Mouse (Mus musculus) kidney, embryonic 16.5 days (tissue): ENCODE results near the gene Dusp9. TPM values are rescaled to one million over a fixed set of nuclear protein-coding genes. Genes with fewer than 3 reads are reported as not detected.

Experiments
- ATAC-seq: fragments of 200-750 bp; cut with Nextera tagmentation; 2 replicates; pipeline ENCODE4 v1.8.0; 2017; ENCODE audit warnings: moderate TSS enrichment; ENCODE audit not compliant: low FRiP score, low TSS enrichment
- H3K27ac ChIP-seq: fragments of 300-500 bp; sonication (generic); 2 replicates; pipeline ENCODE4 v1.5.1; 2014; ENCODE audit warnings: low read length
- H3K27me3 ChIP-seq: fragments of 300-500 bp; sonication (generic); 2 replicates; pipeline ENCODE4 v1.6.1; 2014; ENCODE audit warnings: low read length, control low read depth, mixed read lengths; ENCODE audit not compliant: insufficient read depth
- H3K36me3 ChIP-seq: fragments of 300-500 bp; sonication (generic); 2 replicates; pipeline ENCODE4 v1.6.1; 2014; ENCODE audit warnings: low read length, control low read depth, mixed read lengths; ENCODE audit not compliant: insufficient read depth
- H3K4me1 ChIP-seq: fragments of 300-500 bp; sonication (generic); 2 replicates; pipeline ENCODE4 v1.6.1; 2014; ENCODE audit warnings: low read length, control low read depth, mixed read lengths; ENCODE audit not compliant: insufficient read depth
- H3K4me2 ChIP-seq: fragments of 300-500 bp; sonication (generic); replicated peaks from 2 replicates; pipeline ENCODE4 v1.6.1; 2014; ENCODE audit warnings: low read depth, low read length
- H3K4me3 ChIP-seq: fragments of 300-500 bp; sonication (generic); 2 replicates; pipeline ENCODE4 v1.5.1; 2014; ENCODE audit warnings: mild to moderate bottlenecking, low read length
- H3K9ac ChIP-seq: fragments of 300-500 bp; sonication (generic); replicated peaks from 2 replicates; pipeline ENCODE4 v1.6.1; 2014; ENCODE audit warnings: low read length
- H3K9me3 ChIP-seq: fragments of 300-500 bp; sonication (generic); 2 replicates; pipeline ENCODE4 v1.6.1; 2016; ENCODE audit warnings: low read length, control low read depth
- WGBS: fragments of 180-500 bp; shearing (Covaris S2); extraction: QIAGEN DNeasy Blood & Tissue Kit; methylation state at CpG from one replicate; pipeline ENCODE4 v1.1.7; 2014; 5-methylcytosine and 5-hydroxymethylcytosine counted together
- polyA plus RNA-seq: library from polyadenylated mRNA; unstranded; fragments of >200 nt; fragmentation: Nextera tagmentation; extraction: Ambion mirVana; gene quantifications from 2 replicates; pipeline ENCODE4 v1.2.1, GENCODE M21; 2015

The Dusp9 gene
- polyA plus RNA-seq, 1 experiment from 2014 or later: 30.5 TPM

GRCm38 (mm10) chrX:73635425-73635824 lies 3.8 kb upstream of the Dusp9 start:
- ATAC-seq: no peak
- H3K9ac ChIP-seq: 0 out of 2 replicates have a peak overlapping the region, but pooled peaks have one; percentile 11

DNA sequence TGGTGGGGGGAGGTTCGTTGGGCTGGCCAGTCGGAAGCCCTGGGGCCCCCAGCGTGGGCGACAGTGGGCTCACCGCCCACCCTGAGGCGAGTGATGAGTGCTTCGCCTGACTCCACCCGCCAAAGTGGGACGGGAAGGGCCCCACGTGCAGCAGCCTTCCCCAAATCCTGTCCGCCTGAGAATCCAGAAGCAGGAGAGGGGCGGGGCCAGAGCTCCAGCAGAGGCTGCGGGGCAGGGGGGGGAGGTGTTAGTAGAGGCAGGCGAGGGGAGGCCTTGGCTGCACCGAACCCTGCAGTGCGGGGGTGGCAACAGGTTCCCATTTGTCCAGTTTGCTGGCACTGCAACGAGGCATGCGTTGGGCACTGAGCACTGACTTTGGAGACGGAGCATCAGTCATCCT lies 1.8 kb upstream of the Dusp9 start:
- WGBS: 22% methylated on average over 17 of the region's 19 CpGs
- Histone ChIP-seq H3K4me1 (no peaks in the 10 kb centered on the region), H3K27me3 (peaks cover 35% of the 10 kb centered on the region), H3K9ac (peak overlapping the region; percentile 46; the same call in 1 of the 2 replicates), H3K4me3 (peak overlapping the region; percentile 40), H3K27ac (no peak overlapping the region), H3K36me3 (no peaks in the 10 kb centered on the region), H3K4me2 (peak overlapping the region; percentile 63), H3K9me3 (no peaks in the 10 kb centered on the region)
- ATAC-seq: peak; percentile 8; the same call in 1 of the 2 replicates

More at GRCm38 (mm10) chrX:73635425-73635824, 3.8 kb upstream of the Dusp9 start:
- Histone ChIP-seq H3K4me2 (peak overlapping the region; percentile 44), H3K27ac (no peak overlapping the region), H3K4me1 (no peaks in the 10 kb centered on the region), H3K27me3 (peaks cover 34% of the 10 kb centered on the region), H3K36me3 (no peaks in the 10 kb centered on the region), H3K4me3 (peak overlapping the region; percentile 21), H3K9me3 (no peaks in the 10 kb centered on the region)
- 33% methylated on average over 19 of the region's 19 CpGs for WGBS

DNA sequence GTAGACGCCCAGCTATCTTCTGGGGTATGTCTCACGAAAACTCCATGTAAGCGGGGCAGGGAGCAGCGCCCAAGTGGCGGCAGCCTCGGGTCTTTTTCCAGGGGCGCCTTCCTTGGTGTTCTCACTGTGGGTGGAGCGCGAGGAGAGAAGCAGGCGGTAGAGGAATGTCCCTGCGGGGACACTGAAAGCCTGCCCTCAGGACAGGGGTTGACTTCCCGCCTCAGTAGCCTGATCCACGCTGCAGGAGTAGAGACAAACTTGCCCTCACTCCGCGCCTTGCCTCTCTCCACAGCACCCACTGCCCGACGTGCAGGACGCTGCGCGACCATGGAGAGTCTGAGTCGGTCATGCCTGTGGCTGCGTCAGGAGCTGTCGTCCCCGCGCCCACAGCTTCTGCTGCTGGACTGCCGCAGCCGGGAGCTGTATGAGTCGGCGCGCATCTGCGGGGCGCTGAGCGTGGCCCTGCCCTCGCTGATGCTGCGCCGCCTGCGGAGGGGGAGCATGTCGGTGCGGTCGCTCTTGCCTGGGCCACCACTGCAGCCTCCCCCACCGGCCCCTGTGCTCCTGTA lies 766 bp downstream of the Dusp9 start:
- no peaks in the 10 kb centered on the region for H3K4me1 ChIP-seq
- ATAC-seq: no peak; the same call in 1 of the 2 replicates
- peak overlapping the region; percentile 53 for H3K9ac ChIP-seq
- H3K27me3 ChIP-seq: peaks cover 33% of the 10 kb centered on the region
- WGBS: 19% methylated on average over 41 of the region's 41 CpGs
- no peaks in the 10 kb centered on the region for H3K9me3 ChIP-seq
- H3K27ac ChIP-seq: no peak overlapping the region
- H3K36me3 ChIP-seq: no peaks in the 10 kb centered on the region
- peak overlapping the region; percentile 67 for H3K4me2 ChIP-seq
- H3K4me3 ChIP-seq: peak overlapping the region; percentile 50

GRCm38 (mm10) chrX:73645121-73645520 lies 5.9 kb downstream of the Dusp9 start:
- no peaks in the 10 kb centered on the region for H3K4me1 ChIP-seq
- no peak overlapping the region for H3K4me3 ChIP-seq
- WGBS: 37% methylated on average over 4 of the region's 4 CpGs
- no peaks in the 10 kb centered on the region for H3K36me3 ChIP-seq
- H3K4me2 ChIP-seq: no peak overlapping the region
- no peaks in the 10 kb centered on the region for H3K9me3 ChIP-seq
- ATAC-seq: no peak
- H3K27me3 ChIP-seq: peaks cover 3% of the 10 kb centered on the region; the same call in 1 of the 2 replicates
- H3K27ac ChIP-seq: no peak overlapping the region
- no peak overlapping the region for H3K9ac ChIP-seq

DNA sequence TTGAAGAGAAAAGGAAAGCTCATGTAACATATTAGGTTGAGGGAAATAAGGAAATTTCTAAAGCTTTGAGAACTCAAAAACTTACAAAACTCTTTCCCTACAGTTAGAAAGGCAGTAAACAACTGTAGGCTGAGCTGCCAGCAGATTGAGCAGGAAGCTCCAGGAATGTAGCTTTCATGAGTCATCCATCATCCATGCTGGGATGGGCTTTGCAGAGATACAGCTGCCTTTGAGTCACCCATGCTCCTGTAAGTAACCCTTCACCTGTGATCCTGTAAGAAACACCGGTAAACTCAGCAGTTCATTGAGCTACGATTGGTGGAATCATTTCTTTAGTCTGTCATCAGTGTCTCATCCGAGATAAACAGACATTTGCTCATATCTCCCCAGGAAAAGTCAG lies 11.7 kb downstream of the Dusp9 start:
- Histone ChIP-seq H3K36me3 (no peaks in the 10 kb centered on the region), H3K4me2 (no peak overlapping the region), H3K9ac (no peak overlapping the region), H3K9me3 (no peaks in the 10 kb centered on the region), H3K27ac (no peak overlapping the region), H3K4me3 (no peak overlapping the region), H3K4me1 (no peaks in the 10 kb centered on the region), H3K27me3 (peaks cover 9% of the 10 kb centered on the region; the same call in 1 of the 2 replicates)
- 68% methylated on average over 3 of the region's 3 CpGs for WGBS
- ATAC-seq: no peak

DNA sequence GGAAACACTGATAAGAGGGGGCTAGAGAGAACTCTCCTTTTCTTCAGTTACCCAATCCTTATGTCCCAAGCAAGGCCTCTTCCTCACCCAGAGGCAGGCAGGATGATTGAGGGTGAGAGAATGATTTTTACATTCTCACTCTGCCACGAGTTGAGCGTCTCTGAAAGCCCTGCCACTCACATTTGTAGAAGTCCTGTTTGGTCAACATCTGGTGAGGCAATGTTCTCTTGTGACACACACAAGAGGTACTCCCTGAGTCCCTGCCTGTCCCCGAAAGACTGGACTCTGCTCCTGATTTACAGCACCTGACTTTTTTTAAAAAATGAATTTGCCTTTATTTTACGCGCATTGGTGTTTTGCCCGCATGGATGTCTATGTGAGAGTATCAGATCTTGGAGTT lies 14.2 kb downstream of the Dusp9 start:
- H3K9ac ChIP-seq: no peak overlapping the region
- no peak for ATAC-seq
- no peak overlapping the region for H3K4me3 ChIP-seq
- 86% methylated on average over 6 of the region's 6 CpGs for WGBS
- H3K4me2 ChIP-seq: no peak overlapping the region
- H3K27me3 ChIP-seq: peaks cover 9% of the 10 kb centered on the region; the same call in 1 of the 2 replicates
- no peaks in the 10 kb centered on the region for H3K36me3 ChIP-seq
- H3K9me3 ChIP-seq: no peaks in the 10 kb centered on the region
- no peak overlapping the region for H3K27ac ChIP-seq
- no peaks in the 10 kb centered on the region for H3K4me1 ChIP-seq

DNA sequence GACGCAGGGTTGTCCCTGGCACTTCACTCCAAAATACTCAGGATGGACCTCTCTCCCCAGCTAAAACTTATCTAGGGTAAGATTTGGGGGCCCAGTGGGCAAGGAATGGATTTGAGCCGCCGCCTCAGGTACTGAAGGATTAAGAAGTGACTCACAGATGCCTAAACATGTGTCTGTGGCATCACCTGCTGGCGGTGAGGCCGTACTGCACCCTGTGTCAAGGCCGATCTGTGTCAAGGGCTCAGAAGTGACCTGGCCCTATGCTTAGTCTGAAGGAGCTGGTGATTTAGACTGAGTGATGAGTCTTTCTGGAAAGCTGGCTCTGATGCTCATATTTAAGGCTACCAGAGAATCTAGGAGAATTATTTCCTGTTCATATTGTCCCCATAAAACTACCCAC lies 15.0 kb downstream of the Dusp9 start:
- Histone ChIP-seq H3K4me3 (no peak overlapping the region), H3K4me1 (no peaks in the 10 kb centered on the region), H3K9ac (no peak overlapping the region), H3K36me3 (no peaks in the 10 kb centered on the region), H3K27me3 (peaks cover 9% of the 10 kb centered on the region; the same call in 1 of the 2 replicates), H3K9me3 (no peaks in the 10 kb centered on the region), H3K27ac (no peak overlapping the region), H3K4me2 (no peak overlapping the region)
- 0 out of 2 replicates have a peak, but pooled peaks have one; percentile 72 for ATAC-seq
- WGBS: 18% methylated on average over 6 of the region's 6 CpGs

DNA sequence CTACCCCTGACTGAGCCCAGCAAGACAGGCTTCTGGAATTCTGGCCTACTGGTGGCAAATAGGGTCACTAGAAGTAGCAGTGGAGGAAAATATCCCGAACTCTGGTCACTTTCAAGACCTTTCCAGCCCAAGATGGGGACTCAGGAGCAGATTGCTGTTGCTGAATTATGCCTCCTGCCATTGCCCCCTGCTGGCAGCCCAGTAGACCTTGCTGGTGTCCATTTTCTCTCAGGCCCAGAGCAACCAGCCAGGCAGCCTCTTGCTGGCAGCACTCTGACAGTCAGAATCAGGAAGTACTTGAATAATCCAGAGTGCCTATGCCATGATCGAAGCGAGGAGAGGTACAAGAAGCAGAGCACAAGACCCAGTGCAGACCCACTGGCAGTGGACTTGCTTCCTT lies 16.3 kb downstream of the Dusp9 start:
- Histone ChIP-seq H3K9me3 (no peaks in the 10 kb centered on the region), H3K4me1 (no peaks in the 10 kb centered on the region), H3K27me3 (peaks cover 9% of the 10 kb centered on the region; the same call in 1 of the 2 replicates), H3K27ac (no peak overlapping the region), H3K4me3 (no peak overlapping the region), H3K4me2 (no peak overlapping the region), H3K9ac (no peak overlapping the region), H3K36me3 (no peaks in the 10 kb centered on the region)
- 75% methylated on average over 3 of the region's 3 CpGs for WGBS
- ATAC-seq: no peak

- ATAC-seq: no peak
These were observed 19.2 kb downstream of the Dusp9 start for GRCm38 (mm10) chrX:73658391-73658790.

GRCm38 (mm10) chrX:73658936-73659574 lies 19.8 kb downstream of the Dusp9 start:
- WGBS: 52% methylated on average over 13 of the region's 13 CpGs
- Histone ChIP-seq H3K4me2 (peak overlapping the region; percentile 79), H3K4me1 (no peaks in the 10 kb centered on the region), H3K9me3 (no peaks in the 10 kb centered on the region), H3K9ac (no peak overlapping the region), H3K27me3 (no peaks in the 10 kb centered on the region; the same call in 1 of the 2 replicates), H3K36me3 (no peaks in the 10 kb centered on the region), H3K27ac (no peak overlapping the region), H3K4me3 (peak overlapping the region; percentile 50)
- ATAC-seq: peak; percentile 14; the same call in 1 of the 2 replicates

More at GRCm38 (mm10) chrX:73658391-73658790, 19.2 kb downstream of the Dusp9 start:
- H3K9me3 ChIP-seq: no peaks in the 10 kb centered on the region
- H3K36me3 ChIP-seq: no peaks in the 10 kb centered on the region
- 46% methylated on average over 7 of the region's 7 CpGs for WGBS
- H3K9ac ChIP-seq: no peak overlapping the region
- H3K4me2 ChIP-seq: no peak overlapping the region
- H3K4me1 ChIP-seq: no peaks in the 10 kb centered on the region
- no peak overlapping the region for H3K27ac ChIP-seq
- H3K27me3 ChIP-seq: peaks cover 4% of the 10 kb centered on the region; the same call in 1 of the 2 replicates
- H3K4me3 ChIP-seq: no peak overlapping the region
